Mouse (Mus musculus): ENCODE data around the gene Slc45a1.
"Not testable (repeated sequence)": the region's sequence is repeated elsewhere in the genome, so short reads cannot be mapped to it uniquely, and the experiment has no call there.

Gene Slc45a1

GRCm38 (mm10) chr4:150603366-150604061 lies 48.5 kb downstream of the Slc45a1 start:
- no peak for DNase-seq (ENCODE audit: low spot score)

- no peak for DNase-seq (ENCODE audit: low spot score)
Observed at GRCm38 (mm10) chr4:150601489-150601888, 50.5 kb downstream of the Slc45a1 start.

- DNase-seq (ENCODE audit: low spot score): not testable (repeated sequence)
Observed at GRCm38 (mm10) chr4:150600503-150600902, 51.5 kb downstream of the Slc45a1 start.

- DNase-seq (ENCODE audit: low spot score): no peak
Observed at GRCm38 (mm10) chr4:150599119-150599992, 52.6 kb downstream of the Slc45a1 start.

GRCm38 (mm10) chr4:150598686-150599085 lies 53.3 kb downstream of the Slc45a1 start:
- no peak for DNase-seq (ENCODE audit: low spot score)

- no peak for DNase-seq (ENCODE audit: low spot score)
Observed at GRCm38 (mm10) chr4:150595991-150596390, 56.0 kb downstream of the Slc45a1 start.

GRCm38 (mm10) chr4:150595071-150595470 lies 56.9 kb downstream of the Slc45a1 start:
- no peak for DNase-seq (ENCODE audit: low spot score)

GRCm38 (mm10) chr4:150594298-150594829 lies 57.6 kb downstream of the Slc45a1 start:
- no peak for DNase-seq (ENCODE audit: low spot score)

- no peak for DNase-seq (ENCODE audit: low spot score)
Observed at GRCm38 (mm10) chr4:150593473-150594217, 58.3 kb downstream of the Slc45a1 start.

GRCm38 (mm10) chr4:150592087-150592486 lies 59.9 kb downstream of the Slc45a1 start:
- no peak for DNase-seq (ENCODE audit: low spot score)

GRCm38 (mm10) chr4:150591602-150592001 lies 60.4 kb downstream of the Slc45a1 start:
- no peak for DNase-seq (ENCODE audit: low spot score)

- no peak for DNase-seq (ENCODE audit: low spot score)
Observed at GRCm38 (mm10) chr4:150590621-150591282, 61.2 kb downstream of the Slc45a1 start.

- no peak for DNase-seq (ENCODE audit: low spot score)
Observed at GRCm38 (mm10) chr4:150588300-150588621, 63.7 kb downstream of the Slc45a1 start.

- no peak for DNase-seq (ENCODE audit: low spot score)
Observed at GRCm38 (mm10) chr4:150587597-150588299, 64.2 kb downstream of the Slc45a1 start.

GRCm38 (mm10) chr4:150586275-150586674 lies 65.7 kb downstream of the Slc45a1 start:
- DNase-seq (ENCODE audit: low spot score): no peak

- no peak for DNase-seq (ENCODE audit: low spot score)
Observed at GRCm38 (mm10) chr4:150585800-150586199, 66.2 kb downstream of the Slc45a1 start.

GRCm38 (mm10) chr4:150583777-150584135 lies 68.2 kb downstream of the Slc45a1 start:
- DNase-seq (ENCODE audit: low spot score): no peak

GRCm38 (mm10) chr4:150582966-150583776 lies 68.8 kb downstream of the Slc45a1 start:
- peak; percentile 75 for DNase-seq (ENCODE audit: low spot score)

- no peak for DNase-seq (ENCODE audit: low spot score)
Observed at GRCm38 (mm10) chr4:150581931-150582723, 69.8 kb downstream of the Slc45a1 start.
